In genomic region chr5:134528488-134528887, GRCm38 (mm10) we compare ENCODE assay signal across 18 mouse cellular contexts. TPM values are rescaled to one million over a fixed set of nuclear protein-coding genes. Genes with fewer than 3 reads are reported as not detected.
A peak's percentile ranks its signal among the peaks of the same experiment; 100 is the strongest.
DNase-seq lines count a peak whose midpoint lies in the region; ATAC-seq and TF ChIP-seq lines count a peak whose summit lies in the region.
"Had no signal": no experiment of that assay in that cellular context is flagged by ENCODE, and none has a peak within 500 bp of the region (broad histone marks: within the 10 kb centered on the region; RNA-seq: fewer than 3 reads in every experiment).

No protein-coding gene starts in this region.

- H3K36me3 ChIP-seq in hindbrain, embryonic 15.5 days = peaks cover 16% of the 10 kb centered on the region
- H3K36me3 ChIP-seq in hindbrain, embryonic 10.5 days = peaks cover 85% of the 10 kb centered on the region
- peaks cover 63% of the 10 kb centered on the region for H3K36me3 ChIP-seq in midbrain, embryonic 13.5 days
- peaks cover 18% of the 10 kb centered on the region for H3K36me3 ChIP-seq in midbrain, embryonic 16.5 days (ENCODE audit: control insufficient read depth, insufficient read depth, low read length)
- peaks cover 13% of the 10 kb centered on the region for H3K36me3 ChIP-seq in neural tube, embryonic 14.5 days (ENCODE audit: control insufficient read depth, insufficient read depth, low read length)
- H3K36me3 ChIP-seq: liver, embryonic 15.5 days had no signal

- no peak for ATAC-seq in hindbrain, embryonic 15.5 days (ENCODE audit: low FRiP score, low read depth)
- ATAC-seq in midbrain, embryonic 13.5 days = no peak
- no peak for ATAC-seq in midbrain, embryonic 16.5 days
- no peak for ATAC-seq in neural tube, embryonic 14.5 days (ENCODE audit: low read depth)
- ATAC-seq: activated CD4-positive, CD25-positive, alpha-beta regulatory T cell, adult 4 months had no signal

- no peak overlapping the region for H3K4me3 ChIP-seq in hindbrain, embryonic 15.5 days
- no peak overlapping the region for H3K4me3 ChIP-seq in hindbrain, embryonic 10.5 days
- no peak overlapping the region for H3K4me3 ChIP-seq in midbrain, embryonic 13.5 days (replicated peaks)
- no peak overlapping the region for H3K4me3 ChIP-seq in midbrain, embryonic 16.5 days (ENCODE audit: low read depth, low read length)
- no peak overlapping the region for H3K4me3 ChIP-seq in cortical plate, adult 2 months (ENCODE audit: insufficient read depth, low read length)
- no peak overlapping the region for H3K4me3 ChIP-seq in neural tube, embryonic 14.5 days (ENCODE audit: low read depth, low read length)
- H3K4me3 ChIP-seq: limb, embryonic 12.5 days; liver, embryonic 15.5 days; midbrain, embryonic 10.5 days had no signal

- no peak for TF ChIP-seq CTCF in cortical plate, adult 2 months (IDR thresholded peaks at IDR 0.05; ENCODE audit: extremely low read depth, insufficient read depth, low read length)

- no peaks in the 10 kb centered on the region for H3K27me3 ChIP-seq in hindbrain, embryonic 15.5 days
- H3K27me3 ChIP-seq in hindbrain, embryonic 10.5 days (ENCODE audit: insufficient read depth, poor library complexity, severe bottlenecking) = no peaks in the 10 kb centered on the region
- no peaks in the 10 kb centered on the region for H3K27me3 ChIP-seq in midbrain, embryonic 13.5 days
- no peaks in the 10 kb centered on the region for H3K27me3 ChIP-seq in midbrain, embryonic 16.5 days (ENCODE audit: control insufficient read depth, insufficient read depth, low read depth, low read length)
- no peaks in the 10 kb centered on the region for H3K27me3 ChIP-seq in neural tube, embryonic 14.5 days (ENCODE audit: control insufficient read depth, insufficient read depth, low read length)
- H3K27me3 ChIP-seq: limb, embryonic 12.5 days; liver, embryonic 15.5 days had no signal

- H3K4me2 ChIP-seq in hindbrain, embryonic 15.5 days = no peak overlapping the region
- H3K4me2 ChIP-seq in midbrain, embryonic 13.5 days (replicated peaks) = no peak overlapping the region
- no peak overlapping the region for H3K4me2 ChIP-seq in midbrain, embryonic 16.5 days (ENCODE audit: low read length)
- no peak overlapping the region for H3K4me2 ChIP-seq in neural tube, embryonic 14.5 days (ENCODE audit: low read depth, low read length)
- H3K4me2 ChIP-seq: limb, embryonic 12.5 days; liver, embryonic 15.5 days had no signal

- peaks cover 20% of the 10 kb centered on the region for H3K4me1 ChIP-seq in hindbrain, embryonic 15.5 days (replicated peaks)
- peaks cover 15% of the 10 kb centered on the region for H3K4me1 ChIP-seq in hindbrain, embryonic 10.5 days (replicated peaks)
- peaks cover 23% of the 10 kb centered on the region for H3K4me1 ChIP-seq in midbrain, embryonic 13.5 days (replicated peaks)
- peaks cover 14% of the 10 kb centered on the region for H3K4me1 ChIP-seq in midbrain, embryonic 16.5 days (ENCODE audit: control insufficient read depth, insufficient read depth, low read length)
- peaks cover 5% of the 10 kb centered on the region for H3K4me1 ChIP-seq in cortical plate, adult 2 months (ENCODE audit: control insufficient read depth, insufficient read depth, low read length)
- peaks cover 8% of the 10 kb centered on the region; the same call in 1 of the 2 replicates for H3K4me1 ChIP-seq in neural tube, embryonic 14.5 days (ENCODE audit: control insufficient read depth, insufficient read depth, low read length)

- TF ChIP-seq POLR2A in cortical plate, adult 2 months (IDR thresholded peaks at IDR 0.05; ENCODE audit: extremely low read depth, insufficient read depth, low read length) = no peak

- H3K27ac ChIP-seq in hindbrain, embryonic 15.5 days (replicated peaks) = peak overlapping the region; percentile 35
- H3K27ac ChIP-seq in hindbrain, embryonic 10.5 days = no peak overlapping the region
- H3K27ac ChIP-seq in midbrain, embryonic 13.5 days = peak overlapping the region; percentile 25; the same call in 1 of the 2 replicates
- H3K27ac ChIP-seq in midbrain, embryonic 16.5 days (ENCODE audit: low read length) = no peak overlapping the region
- 0 out of 2 replicates have a peak overlapping the region, but pooled peaks have one; percentile 38 for H3K27ac ChIP-seq in cortical plate, adult 2 months (ENCODE audit: insufficient read depth, low read length)
- 0 out of 2 replicates have a peak overlapping the region, but pooled peaks have one; percentile 48 for H3K27ac ChIP-seq in neural tube, embryonic 14.5 days (ENCODE audit: low read depth, low read length)
- H3K27ac ChIP-seq: kidney, postnatal 0 days; limb, embryonic 12.5 days; liver, embryonic 15.5 days; midbrain, embryonic 10.5 days had no signal

- WGBS in hindbrain, embryonic 15.5 days = 22% methylated on average over 9 of the region's 9 CpGs
- WGBS in hindbrain, embryonic 10.5 days = 38% methylated on average over 9 of the region's 9 CpGs
- 31% methylated on average over 9 of the region's 9 CpGs for WGBS in midbrain, embryonic 13.5 days
- 18% methylated on average over 9 of the region's 9 CpGs for WGBS in midbrain, embryonic 16.5 days
- 28% methylated on average over 9 of the region's 9 CpGs for whole genome bisulfite sequencing in neural tube, embryonic 14.5 days

- H3K9ac ChIP-seq in hindbrain, embryonic 15.5 days = 0 out of 2 replicates have a peak overlapping the region, but pooled peaks have one; percentile 12
- peak overlapping the region; percentile 46; the same call in 1 of the 2 replicates for H3K9ac ChIP-seq in midbrain, embryonic 13.5 days (replicated peaks)
- H3K9ac ChIP-seq in midbrain, embryonic 16.5 days (ENCODE audit: low read depth, low read length) = no peak overlapping the region
- H3K9ac ChIP-seq in neural tube, embryonic 14.5 days (replicated peaks; ENCODE audit: low read depth, low read length) = 0 out of 2 replicates have a peak overlapping the region, but pooled peaks have one; percentile 16
- H3K9ac ChIP-seq: limb, embryonic 12.5 days; liver, embryonic 15.5 days had no signal

- no peaks in the 10 kb centered on the region for H3K9me3 ChIP-seq in hindbrain, embryonic 15.5 days
- H3K9me3 ChIP-seq in hindbrain, embryonic 10.5 days = no peaks in the 10 kb centered on the region
- no peaks in the 10 kb centered on the region for H3K9me3 ChIP-seq in midbrain, embryonic 13.5 days
- H3K9me3 ChIP-seq in midbrain, embryonic 16.5 days (replicated peaks; ENCODE audit: control insufficient read depth, low read length, poor library complexity, severe bottlenecking) = no peaks in the 10 kb centered on the region
- no peaks in the 10 kb centered on the region for H3K9me3 ChIP-seq in neural tube, embryonic 14.5 days (ENCODE audit: control insufficient read depth, low read length)
- H3K9me3 ChIP-seq: limb, embryonic 12.5 days; liver, embryonic 15.5 days; midbrain, embryonic 10.5 days had no signal

- DNase-seq in hindbrain, embryonic 10.5 days (ENCODE audit: low spot score) = no peak
- no peak for DNase-seq in gastrocnemius, adult 18-20 months (ENCODE audit: low spot score)
- DNase-seq: lung, postnatal 36 days; retina, postnatal 1 day; thymus, adult 2 months had no signal

RNA-seq across cellular contexts. Expression of gene Clip2, which starts 23.7 kb away (rescaled TPM):
- 13.8 and 14.9 TPM in 2 replicates for polyA plus RNA-seq in hindbrain, embryonic 15.5 days (2015; fragmentation: Nextera tagmentation; extraction: Ambion mirVana)
- 6.0 and 8.1 TPM in 2 replicates for polyA plus RNA-seq in hindbrain, embryonic 10.5 days (2016; fragmentation: Nextera tagmentation; extraction: Ambion mirVana)
- polyA plus RNA-seq in midbrain, embryonic 13.5 days (2015; fragmentation: Nextera tagmentation; extraction: Ambion mirVana) = 13.4 and 15.3 TPM in 2 replicates
- polyA plus RNA-seq in midbrain, embryonic 16.5 days (2015; fragmentation: Nextera tagmentation; extraction: Ambion mirVana) = 16.7 and 17.1 TPM in 2 replicates
- 74.1 and 77.0 TPM in 2 replicates for polyA plus RNA-seq in cortical plate, adult 2 months (2012; rRNA removed)
- 15.4 and 17.1 TPM in 2 replicates for polyA plus RNA-seq in neural tube, embryonic 14.5 days (2014; fragmentation: Nextera tagmentation; extraction: Ambion mirVana)
- total RNA-seq in gastrocnemius, adult 18-20 months (2021) = 1 to 10 TPM; 1.7 to 3.0 TPM

RNA-seq across cellular contexts. Expression of gene Syna, which starts 31.5 kb away (rescaled TPM):
- 0.47 and 0.88 TPM in 2 replicates for polyA plus RNA-seq in hindbrain, embryonic 15.5 days (2015; fragmentation: Nextera tagmentation; extraction: Ambion mirVana)
- polyA plus RNA-seq in hindbrain, embryonic 10.5 days (2016; fragmentation: Nextera tagmentation; extraction: Ambion mirVana) = 0.09 and 0.12 TPM in 2 replicates
- polyA plus RNA-seq in midbrain, embryonic 13.5 days (2015; fragmentation: Nextera tagmentation; extraction: Ambion mirVana) = 0.47 and 0.48 TPM in 2 replicates
- 0.46 and 0.92 TPM in 2 replicates for polyA plus RNA-seq in midbrain, embryonic 16.5 days (2015; fragmentation: Nextera tagmentation; extraction: Ambion mirVana)
- 0.06 and 0.49 TPM in 2 replicates for polyA plus RNA-seq in cortical plate, adult 2 months (2012; rRNA removed)
- polyA plus RNA-seq in neural tube, embryonic 14.5 days (2014; fragmentation: Nextera tagmentation; extraction: Ambion mirVana) = 0.26 TPM in 1 of 2 replicates, not detected in the other
- total RNA-seq in gastrocnemius, adult 18-20 months (2021) = not detected
- total RNA-seq: adrenal gland, postnatal 36 days had no signal
- polyA plus RNA-seq: heart, embryonic 14.5 days; limb, embryonic 12.5 days; liver, embryonic 15.5 days; neural tube, embryonic 11.5 days had no signal

RNA-seq across cellular contexts. Expression of gene Rfc2, which starts 52.7 kb away (rescaled TPM):
- polyA plus RNA-seq in hindbrain, embryonic 15.5 days (2015; fragmentation: Nextera tagmentation; extraction: Ambion mirVana) = 190 and 194 TPM in 2 replicates
- 366 and 403 TPM in 2 replicates for polyA plus RNA-seq in hindbrain, embryonic 10.5 days (2016; fragmentation: Nextera tagmentation; extraction: Ambion mirVana)
- polyA plus RNA-seq in midbrain, embryonic 13.5 days (2015; fragmentation: Nextera tagmentation; extraction: Ambion mirVana) = 215 and 219 TPM in 2 replicates
- 179 and 186 TPM in 2 replicates for polyA plus RNA-seq in midbrain, embryonic 16.5 days (2015; fragmentation: Nextera tagmentation; extraction: Ambion mirVana)
- 124 and 128 TPM in 2 replicates for polyA plus RNA-seq in cortical plate, adult 2 months (2012; rRNA removed)
- 163 and 180 TPM in 2 replicates for polyA plus RNA-seq in neural tube, embryonic 14.5 days (2014; fragmentation: Nextera tagmentation; extraction: Ambion mirVana)
- total RNA-seq in gastrocnemius, adult 18-20 months (2021) = 10 to 100 TPM; 17.6 to 18.9 TPM

Comparison
In these comparisons a context has a peak if more than half of its experiments do, and no peak if none do; other contexts are left out.
1. H3K27ac ChIP-seq: peak in hindbrain, embryonic 15.5 days (single experiment), midbrain, embryonic 13.5 days (single experiment), cortical plate, adult 2 months (single experiment) and neural tube, embryonic 14.5 days (single experiment); none in hindbrain, embryonic 10.5 days (single experiment) and midbrain, embryonic 16.5 days (single experiment).